Mouse (Mus musculus) monocyte, adult 2 months (primary cell): Measurements from ENCODE around the gene Ptprj.
A peak's percentile ranks its signal among the peaks of the same experiment; 100 is the strongest.

Experiments used
- DNase-seq, 2 experiments: peaks; one replicate each; pipeline ENCODE4 v3.0.0; 2022; ENCODE audit warnings: low spot score in 2 of 2, low read depth in 1 of 2

The Ptprj gene

GRCm38 (mm10) chr2:90559688-90560196, 20.7 kb downstream of the Ptprj start:
- DNase-seq, result no peak

- no peak for DNase-seq
Observed at GRCm38 (mm10) chr2:90559015-90559687, 21.3 kb downstream of the Ptprj start.

GRCm38 (mm10) chr2:90558361-90558760, 22.1 kb downstream of the Ptprj start:
- DNase-seq, result no peak

DNA sequence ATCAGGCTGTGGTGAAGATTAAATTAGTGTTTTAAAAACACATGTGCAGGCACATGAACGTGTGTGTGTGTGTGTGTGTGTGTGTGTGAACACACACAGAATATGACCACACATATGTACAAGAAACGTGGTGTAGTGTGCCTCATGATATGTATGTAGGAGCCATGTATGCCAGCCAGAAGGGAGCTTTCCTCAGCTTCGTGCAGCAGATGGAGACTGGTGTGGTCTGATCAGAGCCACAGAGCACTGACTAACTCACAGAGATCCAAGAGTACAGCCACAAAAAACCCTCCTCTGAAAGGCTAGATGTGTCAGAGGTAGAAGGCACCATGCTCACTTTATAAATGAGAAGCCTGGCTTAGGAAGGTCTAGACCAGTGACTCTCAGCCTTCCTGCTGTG, 22.5 kb downstream of the Ptprj start:
- no peak for DNase-seq

DNA sequence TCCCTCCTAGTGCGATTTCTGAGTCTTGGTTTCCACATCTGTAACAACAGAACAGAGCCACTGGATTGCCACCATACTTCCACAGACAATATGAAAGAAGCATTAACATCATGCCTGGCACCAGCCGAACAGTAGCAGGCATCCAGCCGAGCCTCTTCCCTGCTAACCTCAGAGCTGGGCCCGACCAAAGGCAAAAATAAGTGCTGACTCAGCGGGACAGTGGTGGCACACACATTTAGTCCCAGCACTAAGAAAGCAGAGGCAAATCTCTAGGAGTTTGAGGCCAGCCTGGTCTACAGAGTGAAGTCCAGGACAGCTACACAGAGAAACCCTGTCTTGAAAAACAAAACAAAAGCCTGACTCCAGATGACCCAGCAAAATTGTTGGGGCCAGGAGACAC, 24.7 kb downstream of the Ptprj start:
- no peak for DNase-seq

DNA sequence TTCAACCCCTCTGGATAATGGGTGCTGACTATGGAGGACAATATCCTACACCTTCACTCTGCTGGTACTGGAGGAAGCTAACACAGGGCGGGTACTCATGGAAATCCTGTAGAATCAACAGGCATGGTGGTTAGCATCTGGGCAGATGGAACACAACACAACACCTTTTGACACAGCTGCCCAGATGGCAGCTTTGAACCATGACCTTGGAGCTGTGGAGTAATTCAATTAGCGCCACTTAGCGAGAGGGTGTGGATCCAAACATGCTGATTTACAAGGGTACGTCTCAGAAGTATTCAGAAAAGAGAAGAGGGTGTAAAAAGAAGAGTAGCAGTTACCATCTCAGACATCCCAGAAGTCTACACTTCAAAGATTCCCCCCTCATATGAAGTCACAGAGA, 25.6 kb downstream of the Ptprj start:
- DNase-seq, result no peak

DNA sequence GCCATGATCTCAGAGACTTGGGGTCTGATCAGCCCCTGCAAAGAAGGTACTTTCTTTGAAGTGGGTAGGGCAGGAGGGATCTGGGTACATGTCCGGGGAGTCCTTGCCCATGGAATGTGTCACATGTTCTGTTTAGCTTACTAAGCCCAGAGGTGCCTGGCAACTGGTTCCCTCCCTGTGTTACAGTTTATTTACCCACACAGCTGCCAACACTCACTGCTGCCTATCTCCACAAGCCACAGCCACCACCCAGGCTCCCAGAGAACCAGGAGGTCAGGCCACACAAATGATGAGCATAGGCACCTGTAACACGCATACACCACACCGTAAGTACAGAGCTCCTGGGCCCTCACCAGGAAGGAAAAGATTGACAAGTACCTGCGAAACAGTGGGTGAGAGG, 26.6 kb downstream of the Ptprj start:
- DNase-seq, result no peak

GRCm38 (mm10) chr2:90550656-90551055, 29.8 kb downstream of the Ptprj start:
- DNase-seq, result no peak

DNA sequence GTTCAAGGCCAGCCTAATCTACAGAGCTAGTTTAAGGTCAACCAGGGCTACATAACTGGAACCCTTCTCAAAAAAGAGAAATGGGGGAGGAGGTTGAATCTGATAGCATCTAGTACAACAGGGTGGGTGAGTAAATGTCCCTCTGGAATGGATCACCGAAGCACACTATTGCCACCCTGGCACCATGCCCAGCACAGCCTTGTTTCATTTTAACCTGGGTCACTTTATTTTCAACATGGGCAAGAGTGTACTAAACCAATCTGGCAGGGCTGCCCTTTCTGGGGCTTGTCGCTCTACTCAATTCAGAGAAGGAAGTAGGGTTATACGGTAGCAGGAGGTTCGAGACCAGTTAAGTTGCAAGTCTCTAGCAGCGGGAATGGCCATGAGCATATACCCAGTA, 31.9 kb downstream of the Ptprj start:
- no peak for DNase-seq

- no peak for DNase-seq
Observed at GRCm38 (mm10) chr2:90547144-90547609, 33.3 kb downstream of the Ptprj start.

DNA sequence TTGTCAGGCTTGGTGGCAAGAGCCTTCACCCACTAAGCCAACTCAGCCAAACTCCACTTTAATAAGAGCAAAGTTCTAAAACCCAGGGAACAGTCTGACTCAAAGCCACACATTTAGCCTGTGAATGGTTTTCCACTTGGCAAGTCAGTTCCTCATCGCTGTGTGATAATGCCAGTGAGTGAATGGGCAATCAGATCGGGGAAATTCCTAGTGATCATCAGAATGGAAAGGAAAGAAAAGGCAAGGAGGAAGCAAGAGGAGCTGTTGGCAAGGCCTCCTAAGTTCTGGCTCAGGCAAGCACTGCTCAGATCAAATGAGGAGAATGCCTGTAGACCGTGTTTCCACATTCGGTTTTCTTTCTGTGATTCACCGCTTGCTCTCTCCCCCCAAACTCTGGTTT, 35.2 kb downstream of the Ptprj start:
- DNase-seq, result no peak

DNA sequence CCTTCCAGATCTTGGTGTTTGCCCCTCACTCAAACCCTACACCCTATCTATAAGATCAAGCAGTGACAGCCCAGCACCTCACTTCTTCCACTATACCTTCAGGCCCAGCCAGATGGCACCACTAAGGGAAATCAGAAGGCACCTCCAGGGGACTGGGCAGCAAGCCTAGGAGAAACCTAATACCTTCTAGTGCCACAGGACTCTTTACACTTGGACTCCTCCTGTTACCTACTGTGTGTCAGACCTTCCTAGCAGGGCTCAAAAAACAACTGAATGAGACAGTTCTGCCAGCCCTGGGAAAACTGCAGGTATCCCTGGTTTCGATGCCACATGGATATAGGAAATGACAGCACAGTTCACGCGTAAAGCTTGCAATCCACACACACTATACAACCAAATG, 36.5 kb downstream of the Ptprj start:
- no peak for DNase-seq

DNA sequence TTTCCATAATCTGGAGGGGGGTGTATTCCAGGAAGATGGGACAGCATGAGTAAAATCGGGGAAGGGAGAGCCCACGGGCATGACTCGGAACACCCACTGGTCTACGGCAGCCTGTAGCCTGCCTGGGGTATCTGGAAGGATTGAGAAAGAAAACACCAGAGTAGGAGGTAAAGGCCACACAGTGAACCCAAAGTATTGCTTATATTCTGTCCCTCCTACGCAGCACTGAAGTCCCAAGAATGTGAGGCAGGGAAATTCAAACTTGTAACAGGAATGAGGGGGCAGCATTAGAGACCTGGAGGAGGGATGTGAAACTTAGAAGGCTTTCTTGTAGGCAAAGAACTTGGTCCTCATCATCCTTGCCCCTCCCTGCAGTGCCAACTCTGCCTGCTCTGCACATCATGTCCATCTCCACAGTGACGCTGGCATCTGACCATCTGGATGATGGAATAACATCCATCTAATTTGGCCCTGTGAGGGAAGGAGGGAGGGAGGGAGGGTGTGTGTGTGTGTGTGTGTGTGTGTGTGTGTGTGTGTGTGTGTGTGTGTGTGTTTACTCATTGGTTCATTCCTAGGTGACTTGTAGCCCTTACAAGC, 37.2 kb downstream of the Ptprj start:
- DNase-seq, result no peak

- DNase-seq, result peak; percentile 47 to 49
Observed at GRCm38 (mm10) chr2:90542656-90543055, 37.8 kb downstream of the Ptprj start.

- no peak for DNase-seq
Observed at GRCm38 (mm10) chr2:90539206-90539605, 41.2 kb downstream of the Ptprj start.

- no peak for DNase-seq
Observed at GRCm38 (mm10) chr2:90537244-90537643, 43.2 kb downstream of the Ptprj start.

GRCm38 (mm10) chr2:90536555-90536954, 43.9 kb downstream of the Ptprj start:
- no peak for DNase-seq

DNA sequence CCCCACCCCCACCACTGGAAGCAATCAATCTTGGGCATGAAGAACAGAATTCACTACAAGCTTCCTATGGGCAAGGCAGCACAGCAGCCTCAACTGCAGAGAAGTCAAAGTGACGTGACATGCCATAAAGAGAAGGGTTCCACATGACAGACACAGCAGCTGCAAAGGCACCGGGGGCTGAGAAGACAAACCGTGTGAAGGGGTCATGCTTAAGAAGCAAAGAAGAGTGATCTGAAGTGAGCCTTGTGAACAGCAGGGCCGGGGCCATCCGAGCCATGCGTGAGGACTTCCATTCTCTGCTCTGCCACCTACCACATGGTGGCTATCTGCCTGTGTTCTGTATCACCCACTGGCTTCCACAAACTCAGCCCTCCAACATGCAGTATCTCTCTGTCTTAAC, 45.7 kb downstream of the Ptprj start:
- DNase-seq, result no peak

- DNase-seq, result no peak
Observed at GRCm38 (mm10) chr2:90533944-90534343, 46.5 kb downstream of the Ptprj start.

GRCm38 (mm10) chr2:90532095-90532494, 48.4 kb downstream of the Ptprj start:
- DNase-seq, result no peak

- DNase-seq, result no peak
Observed at GRCm38 (mm10) chr2:90528107-90528506, 52.3 kb downstream of the Ptprj start.

DNA sequence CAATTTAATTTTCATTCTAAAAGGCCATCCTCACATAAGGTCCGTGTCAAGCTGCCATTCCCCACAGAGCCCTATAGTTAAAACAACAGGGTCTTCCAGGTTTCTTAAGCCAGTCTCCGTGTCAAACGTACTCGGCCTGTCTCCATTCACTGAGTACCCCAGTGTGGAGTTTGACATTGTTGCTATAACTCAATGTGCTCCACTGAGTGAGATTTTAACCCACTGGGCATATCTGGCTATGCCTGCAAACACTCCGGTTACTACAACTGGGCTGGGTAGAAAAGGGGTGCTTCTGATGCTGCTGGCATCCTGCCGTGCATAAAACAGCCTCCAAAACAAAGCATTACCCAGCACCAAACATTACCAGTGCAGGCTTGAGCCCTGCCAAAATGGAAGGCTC, 53.5 kb downstream of the Ptprj start:
- DNase-seq, result no peak

DNA sequence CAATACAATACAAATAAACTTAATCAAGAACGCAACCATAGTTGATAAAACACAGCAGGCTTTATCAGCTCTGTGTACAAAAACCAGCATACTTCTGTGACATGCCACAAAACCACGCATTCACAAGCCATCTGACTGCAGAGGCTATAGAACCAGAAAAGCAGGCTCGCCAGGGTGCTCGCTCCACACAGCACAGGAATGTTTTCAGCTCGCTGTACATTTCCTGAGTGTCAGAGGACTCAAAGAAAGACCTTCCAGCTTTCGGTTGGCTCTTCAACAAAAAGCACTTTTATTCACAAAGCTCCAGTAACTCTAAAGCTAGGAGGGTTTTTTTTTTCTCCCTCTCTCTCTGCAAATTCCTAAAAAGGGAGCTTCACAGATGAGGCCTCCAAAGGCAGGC, 53.9 kb downstream of the Ptprj start:
- DNase-seq, result no peak
